Mouse (Mus musculus) liver, embryonic 14.5 days (tissue): Measurements from ENCODE around the gene Vps50.

Experiments
- CTCF ChIP-seq: IDR thresholded peaks from 2 replicates; pipeline ENCODE4 v1.5.1; 2016; ENCODE audit warnings: antibody characterized with exemption, low read depth, control low read depth
- EP300 ChIP-seq: IDR thresholded peaks from 2 replicates; pipeline ENCODE4 v1.6.1; 2016; ENCODE audit warnings: antibody characterized with exemption, low read depth

DNA sequence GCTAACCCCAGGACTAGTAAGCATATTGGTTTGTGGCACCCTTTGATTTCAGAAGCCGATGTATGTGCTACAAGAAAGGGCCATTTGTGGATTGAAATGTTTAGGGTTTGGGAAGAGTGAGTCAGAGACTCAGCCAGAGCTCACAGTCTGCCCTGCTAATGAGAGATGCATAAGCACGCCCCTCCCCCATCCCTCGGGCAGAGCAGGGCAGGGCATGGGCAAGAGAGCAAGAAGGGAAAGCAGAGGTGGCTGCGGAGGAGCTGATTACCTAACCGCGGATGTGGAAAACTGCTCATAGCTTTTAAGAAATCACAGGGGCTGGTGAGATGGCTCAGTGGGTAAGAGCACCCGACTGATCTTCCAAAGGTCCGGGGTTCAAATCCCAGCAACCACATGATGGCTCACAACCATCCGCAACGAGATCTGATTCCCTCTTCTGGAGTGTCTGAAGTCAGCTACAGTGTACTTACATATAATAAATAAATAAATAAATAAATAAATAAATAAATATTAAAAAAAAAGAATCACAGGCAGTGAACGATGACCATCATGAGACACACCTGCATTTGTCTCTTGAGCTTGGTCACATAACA lies 42.1 kb upstream of the Vps50 start:
- TF ChIP-seq CTCF (no peak), EP300 (no peak)
